Mouse (Mus musculus) retina, embryonic 14.5 days (tissue): Measurements from ENCODE around the gene Bax.

Experiments
- DNase-seq: peaks from one replicate; pipeline ENCODE4 v3.0.0-alpha.2; 2015; ENCODE audit warnings: low spot score

The Bax gene

DNA sequence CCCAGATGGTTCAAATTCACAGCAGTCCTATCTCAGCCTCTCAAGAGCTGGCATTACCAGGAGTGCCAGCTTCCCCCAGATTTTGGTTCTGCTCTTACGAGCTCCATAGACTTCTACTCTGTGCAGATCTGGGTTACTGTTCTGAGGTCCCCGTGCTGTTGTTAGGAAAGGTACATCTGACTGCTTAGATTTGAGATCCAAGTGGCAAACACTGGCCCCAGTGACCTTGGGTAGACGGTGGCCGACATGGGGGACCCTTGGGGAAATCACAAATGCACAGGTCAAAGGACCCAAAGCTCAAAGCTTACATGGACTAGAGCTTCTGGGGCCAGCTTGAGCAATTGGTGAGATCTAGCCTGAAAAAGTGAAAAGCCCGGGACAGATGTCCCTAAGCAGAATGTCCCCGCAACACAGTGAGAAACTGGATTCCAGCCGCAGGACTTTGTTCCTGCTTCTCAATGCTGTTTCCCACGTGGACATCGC, 9.9 kb downstream of the Bax start:
- peak; percentile 19 for DNase-seq

DNA sequence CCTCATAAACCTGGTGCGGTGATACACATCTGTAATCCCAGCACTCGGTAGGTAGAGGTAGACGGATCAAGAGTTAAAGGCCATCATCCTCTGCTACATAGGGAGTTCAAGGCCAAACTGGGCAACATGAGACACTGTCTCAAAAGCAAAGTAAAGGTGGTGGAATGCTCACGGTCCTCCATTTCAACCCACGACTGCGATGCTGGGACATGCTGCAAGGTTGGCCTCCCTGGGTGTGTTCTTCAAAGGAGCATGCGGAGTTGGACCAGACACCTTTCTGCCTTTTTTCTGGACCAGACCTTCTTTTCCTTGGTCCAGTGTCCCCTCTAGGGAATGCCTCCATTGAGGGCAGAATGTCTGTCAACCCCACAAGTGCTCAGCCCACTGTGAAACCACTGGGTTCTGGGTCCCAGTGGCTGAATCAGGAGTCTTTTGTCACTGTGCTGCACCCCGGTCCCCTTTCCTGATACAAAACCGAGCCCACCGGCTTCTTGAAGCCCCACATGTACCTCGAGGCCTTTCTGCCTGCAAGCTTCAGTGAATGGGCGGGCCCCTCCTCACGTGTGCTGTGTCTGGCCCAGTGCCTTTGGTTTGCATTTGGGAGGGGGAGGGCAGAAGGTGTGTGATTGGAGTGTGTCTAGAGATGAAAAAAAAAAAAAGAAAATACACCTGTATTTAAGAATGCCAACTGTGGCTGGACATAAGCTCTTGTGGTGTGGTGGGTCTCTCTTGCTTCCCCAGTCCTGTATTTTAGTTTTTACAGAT, 10.6 kb downstream of the Bax start:
- DNase-seq, result no peak

DNA sequence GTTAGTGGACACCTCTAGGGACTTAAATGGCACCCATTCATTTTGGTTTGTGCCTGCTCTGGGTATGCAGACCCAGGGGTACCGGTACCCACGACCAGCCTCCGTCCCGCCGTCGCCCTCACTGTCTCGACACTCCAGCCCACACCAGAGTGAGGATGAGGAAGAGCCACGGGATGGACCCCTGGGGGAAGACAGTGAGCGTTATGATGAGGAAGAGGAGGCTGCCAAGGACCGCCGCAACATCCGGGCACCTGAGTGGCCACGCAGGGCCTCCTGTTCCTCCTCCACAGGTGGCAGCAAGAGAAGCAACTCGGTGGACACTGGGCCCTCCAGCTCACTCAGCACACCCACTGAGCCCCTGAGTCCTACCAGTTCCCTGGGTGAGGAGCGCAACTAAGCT, 11.7 kb downstream of the Bax start:
- DNase-seq, result no peak

DNA sequence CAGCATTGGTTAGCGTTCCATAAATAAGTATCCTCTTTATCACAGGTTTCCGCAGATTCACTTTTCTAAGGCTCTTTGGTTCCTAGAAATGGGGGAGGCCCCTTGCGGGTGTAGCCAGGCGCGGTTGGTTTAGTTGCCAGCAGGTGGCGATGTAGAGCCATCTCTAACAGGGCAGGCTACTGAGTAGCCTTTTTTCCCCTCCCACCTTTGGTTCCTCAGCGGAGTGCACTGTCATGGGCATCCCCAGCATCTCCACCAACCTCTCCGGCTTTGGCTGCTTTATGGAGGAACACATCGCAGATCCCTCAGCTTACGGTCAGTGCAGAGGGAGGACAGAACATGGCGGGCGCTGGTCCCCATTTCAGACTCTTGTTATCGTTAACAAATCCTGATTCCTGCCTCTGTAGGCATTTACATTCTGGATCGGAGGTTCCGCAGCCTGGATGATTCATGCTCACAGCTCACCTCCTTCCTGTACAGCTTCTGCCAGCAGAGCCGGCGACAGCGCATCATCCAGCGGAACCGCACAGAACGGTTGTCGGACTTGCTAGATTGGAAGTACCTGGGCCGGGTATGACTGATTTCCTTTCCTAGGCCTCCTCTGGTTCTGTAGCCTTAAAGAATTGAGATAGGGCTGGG, 15.2 kb downstream of the Bax start:
- peak; percentile 93 for DNase-seq

DNA sequence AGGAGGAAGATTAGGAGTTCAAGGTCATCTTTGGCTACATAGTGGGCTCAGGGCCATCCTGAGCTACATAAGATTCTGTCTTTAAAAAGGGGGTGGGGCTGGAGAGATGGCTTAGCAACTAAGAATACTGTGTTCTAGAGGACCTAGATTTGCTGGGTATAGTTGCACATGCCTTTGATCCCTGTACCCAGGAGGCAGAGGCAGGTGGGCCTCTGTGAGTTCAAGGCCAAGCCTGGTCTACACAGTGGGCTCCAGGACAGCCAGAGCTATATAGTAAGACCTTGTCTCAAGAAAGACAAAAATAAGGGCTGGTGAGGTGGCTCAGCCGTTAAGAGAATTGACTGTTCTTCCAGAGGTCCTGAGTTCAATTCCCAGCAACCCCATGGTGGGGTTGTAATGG, 16.7 kb downstream of the Bax start:
- DNase-seq, result no peak

DNA sequence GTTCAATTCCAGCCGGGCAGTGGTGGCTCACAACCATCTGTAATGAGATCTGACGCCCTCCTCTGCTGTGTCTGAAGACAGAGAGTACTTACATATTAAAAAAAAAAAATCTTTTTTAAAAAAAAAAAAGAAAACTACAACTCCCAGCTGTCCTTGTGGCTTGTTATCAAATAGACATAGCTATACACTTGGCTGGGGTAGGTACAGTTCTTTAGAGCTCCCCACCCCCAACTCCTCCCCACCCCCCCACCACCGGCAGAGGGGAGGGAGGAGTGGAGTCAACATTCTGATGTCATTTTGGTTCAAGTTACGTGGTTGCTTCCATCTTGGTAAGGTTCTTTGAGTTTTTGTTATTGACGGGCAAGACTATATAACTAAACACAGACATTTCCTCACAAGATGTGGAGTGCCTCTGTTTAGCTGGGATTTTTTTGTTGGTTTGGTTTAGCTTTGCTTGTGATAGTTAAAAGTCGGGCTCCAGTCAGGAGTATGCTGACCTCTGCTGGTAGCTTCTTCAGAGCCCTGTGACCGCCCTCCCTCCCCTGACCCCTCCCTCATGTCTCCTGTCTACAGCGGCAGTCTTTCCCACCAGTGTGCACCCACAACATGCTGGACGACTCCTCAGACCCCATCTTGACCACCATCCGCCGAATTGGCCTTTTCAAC, 19.2 kb downstream of the Bax start:
- DNase-seq, result peak; percentile 60

DNA sequence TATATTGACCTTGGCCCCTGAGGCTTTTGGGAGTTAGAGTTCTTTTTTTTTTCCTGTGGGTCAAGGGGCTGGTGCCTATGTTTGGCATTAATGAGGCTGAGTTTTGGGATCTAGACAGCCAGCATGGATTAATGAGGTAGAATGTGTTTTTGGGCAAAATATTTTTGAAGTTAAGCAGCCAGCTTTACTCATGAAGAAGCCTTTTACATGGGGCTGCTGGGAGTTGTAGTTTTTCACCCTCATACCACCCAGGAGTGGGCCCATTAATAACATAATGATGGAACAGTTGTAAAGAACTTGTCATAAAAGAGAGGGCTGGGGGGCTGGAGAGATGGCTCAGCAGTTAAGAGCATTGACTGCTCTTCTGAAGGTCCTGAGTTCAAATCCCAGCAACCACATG, 20.1 kb downstream of the Bax start:
- DNase-seq, result no peak

DNA sequence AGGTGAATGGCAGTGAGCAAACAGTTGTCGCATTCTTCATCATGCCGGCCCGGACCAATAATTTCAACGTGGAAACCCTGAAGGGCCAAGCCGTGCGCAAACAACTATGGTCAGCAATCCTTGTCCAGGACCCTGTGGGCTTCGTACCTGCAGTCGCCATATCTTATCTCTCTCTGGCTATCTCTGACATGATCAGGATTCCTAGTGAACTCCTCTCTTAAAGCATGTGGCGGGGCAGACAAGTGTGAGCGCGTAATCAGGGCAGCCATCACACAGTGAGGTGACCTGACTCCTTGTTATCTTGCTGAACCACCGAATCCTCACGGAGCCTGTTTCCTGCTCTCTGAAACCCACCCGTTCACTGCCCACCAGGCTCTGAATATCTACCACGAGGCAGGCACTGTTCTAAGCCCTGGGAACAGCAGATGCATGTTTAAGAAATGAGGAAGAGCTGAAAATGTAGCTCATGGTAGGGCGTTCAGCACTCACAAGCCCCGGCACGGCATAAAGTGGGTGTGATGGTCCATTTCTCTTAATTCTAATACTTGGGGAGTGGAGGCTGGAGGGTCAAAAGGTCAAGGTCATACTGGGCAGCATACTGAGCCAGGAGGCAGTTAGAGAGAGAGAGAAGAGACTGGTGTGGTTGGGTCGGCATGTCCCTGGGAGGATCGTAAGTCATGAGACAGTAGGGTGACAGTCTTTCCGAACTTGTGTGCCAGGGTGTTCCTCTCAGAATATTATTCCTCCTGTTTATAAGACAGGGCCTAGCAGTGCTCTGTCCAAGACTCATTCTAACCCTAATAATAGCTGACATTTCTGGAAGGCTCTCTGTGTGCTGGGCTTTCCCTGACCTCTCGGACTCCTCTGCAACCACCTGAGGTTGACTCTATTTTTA, 22.9 kb downstream of the Bax start:
- DNase-seq, result no peak

DNA sequence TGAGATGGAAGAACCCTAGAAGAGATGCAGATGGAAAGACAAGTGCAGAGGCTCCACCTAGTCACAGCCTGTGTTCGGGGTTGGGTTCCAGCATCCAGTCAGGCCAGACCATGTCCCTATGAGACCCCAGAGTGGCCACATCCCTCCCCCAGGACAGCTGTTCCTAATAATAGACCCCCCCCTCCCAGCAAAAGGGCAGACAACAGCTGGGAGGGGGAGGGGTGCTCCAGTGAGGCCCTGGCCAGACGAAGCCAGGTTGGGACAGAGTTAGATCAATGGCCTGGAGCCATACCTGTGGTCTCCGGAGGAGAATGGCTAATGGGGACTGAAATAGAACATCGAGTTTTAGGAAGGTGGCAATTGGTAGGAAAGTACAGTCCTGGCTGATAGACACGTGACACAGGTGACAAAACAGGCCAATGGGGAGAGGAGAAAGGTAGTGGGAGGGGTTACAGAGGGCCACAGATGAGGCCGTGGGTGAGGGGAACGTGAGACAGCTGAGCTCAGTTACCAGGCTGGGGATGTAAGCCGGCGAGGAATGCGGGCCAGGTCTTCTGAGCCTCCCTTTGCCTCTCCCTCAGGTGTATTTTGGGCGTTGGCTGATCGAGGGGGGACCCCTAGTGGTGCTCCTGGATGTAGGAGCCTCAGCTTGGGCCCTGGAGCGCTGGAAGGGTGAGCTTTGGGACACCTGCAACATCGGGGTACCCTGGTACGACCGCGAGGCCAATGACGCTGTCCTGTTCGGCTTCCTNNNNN, 29.0 kb downstream of the Bax start, which contains the start of gene Ruvbl2:
Gene Ruvbl2 (minus strand): TSS at position 576 of the 756 bp plus-strand sequence.
- DNase-seq, result no peak

DNA sequence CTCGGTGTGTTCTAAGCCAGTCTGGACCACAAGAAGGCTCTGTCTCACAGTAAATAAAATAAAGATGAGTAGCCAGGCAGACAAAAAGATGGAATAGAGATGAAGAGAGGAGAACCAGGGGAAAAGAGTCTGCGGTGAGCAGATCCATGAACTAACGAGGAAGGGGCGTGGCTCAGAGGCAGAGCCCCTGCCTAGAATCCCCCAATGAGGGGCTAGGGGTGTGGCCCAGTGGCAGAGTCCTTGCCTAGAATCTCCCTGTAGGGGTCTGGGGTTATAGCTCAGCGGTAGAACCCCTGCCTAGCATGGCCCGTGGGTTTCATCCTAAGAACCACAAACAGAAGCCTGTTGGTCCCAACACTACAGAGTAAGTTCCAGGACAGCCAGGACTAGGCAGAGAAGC, 29.7 kb downstream of the Bax start:
- no peak for DNase-seq

DNA sequence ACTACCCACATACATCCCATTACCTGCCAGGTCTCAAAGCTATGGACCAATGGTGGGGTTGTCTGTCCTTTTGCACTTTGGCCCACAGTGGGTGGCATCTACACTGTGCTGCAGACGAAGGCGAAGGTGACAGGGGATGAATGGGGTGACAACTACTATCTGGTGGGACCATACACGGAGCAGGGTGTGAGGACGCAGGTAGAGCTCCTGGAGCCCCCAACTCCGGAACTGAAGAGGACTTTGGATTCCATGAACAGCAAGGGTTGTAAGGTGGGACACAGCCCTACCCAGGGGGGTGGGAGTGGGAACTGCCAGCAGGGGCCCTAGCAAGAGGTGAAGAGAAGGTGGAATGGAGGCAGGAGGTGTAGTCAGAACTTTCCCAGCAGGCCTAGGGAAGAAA, 30.3 kb downstream of the Bax start:
- DNase-seq, result no peak

DNA sequence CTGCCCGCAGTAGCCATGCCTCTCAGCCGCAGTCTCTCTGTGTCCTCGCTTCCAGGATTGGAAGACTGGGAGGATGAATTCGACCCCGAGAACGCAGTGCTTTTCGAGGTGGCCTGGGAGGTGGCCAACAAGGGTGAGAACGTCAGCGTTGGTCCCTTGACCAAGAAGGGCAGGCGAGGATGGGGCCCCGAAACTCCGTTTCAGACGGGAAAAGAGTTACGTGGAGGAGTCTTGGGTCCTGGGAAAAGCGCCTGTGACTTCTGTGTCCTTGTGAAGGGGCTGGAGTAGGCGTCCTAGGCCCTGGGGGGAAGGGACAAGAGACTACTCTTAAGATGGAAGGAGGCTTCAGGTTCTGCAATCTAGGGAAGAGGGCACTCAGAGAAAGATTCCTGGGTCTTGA, 31.7 kb downstream of the Bax start:
- no peak for DNase-seq

DNA sequence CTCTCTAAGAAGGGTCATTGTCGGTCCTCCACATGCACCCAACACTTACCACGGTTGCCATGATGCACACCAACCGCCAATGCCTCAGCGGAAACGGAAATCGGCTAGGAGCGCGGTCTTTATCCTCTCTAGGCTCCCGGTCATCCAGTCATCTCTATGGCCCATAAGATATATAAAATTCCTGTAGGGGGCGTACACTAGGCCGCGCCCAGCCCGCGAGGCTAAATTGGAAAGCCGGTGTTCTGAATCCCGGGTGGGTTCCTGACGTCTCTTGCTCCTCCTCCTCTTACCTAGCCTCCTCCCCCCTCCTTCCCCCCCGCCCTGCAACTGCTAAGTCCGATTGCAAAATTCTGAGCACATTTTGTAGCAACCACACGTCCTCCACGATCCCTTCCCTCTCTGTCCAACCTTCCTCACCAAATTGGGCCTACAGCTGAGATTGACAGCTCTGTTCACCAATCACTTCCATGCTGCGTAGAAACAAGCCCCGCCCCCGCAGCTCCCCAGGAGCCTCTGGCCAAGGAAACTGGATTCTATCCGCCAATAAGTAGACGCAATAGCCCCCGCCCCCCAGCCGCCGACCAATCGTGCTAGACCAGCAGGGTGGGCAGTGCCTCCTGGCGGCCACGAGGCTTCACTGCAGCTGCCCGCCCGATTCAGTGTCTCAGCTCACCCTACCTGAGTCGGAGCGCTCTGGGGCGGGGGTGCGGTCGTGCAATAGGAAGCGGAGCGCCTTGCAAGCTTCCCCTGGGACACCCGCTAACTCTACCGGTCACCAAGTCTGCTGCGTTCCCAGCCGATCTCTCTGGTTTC, 32.3 kb downstream of the Bax start, which contains the start of gene Gys1:
Gene Gys1 (plus strand): TSS at position 642 of the 813 bp plus-strand sequence.
- DNase-seq, result peak; percentile 100

DNA sequence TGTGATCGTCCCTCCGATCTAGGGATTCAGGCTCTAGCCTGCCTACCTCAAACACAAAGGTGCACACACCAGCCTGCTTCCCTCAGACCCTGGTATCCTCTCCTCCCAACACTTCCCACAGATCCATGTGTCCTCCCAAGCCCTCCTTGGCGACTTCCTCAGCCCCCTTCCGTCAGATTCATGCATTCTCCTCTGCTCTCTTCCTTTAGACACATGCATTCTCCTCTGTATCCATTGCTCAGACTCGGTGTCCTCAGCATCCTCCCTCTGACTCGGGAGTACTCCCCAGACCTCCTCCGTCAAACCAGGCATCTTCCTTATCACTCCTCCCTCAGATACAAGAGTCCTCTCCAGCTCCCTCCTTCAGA, 32.9 kb downstream of the Bax start:
- no peak for DNase-seq

DNA sequence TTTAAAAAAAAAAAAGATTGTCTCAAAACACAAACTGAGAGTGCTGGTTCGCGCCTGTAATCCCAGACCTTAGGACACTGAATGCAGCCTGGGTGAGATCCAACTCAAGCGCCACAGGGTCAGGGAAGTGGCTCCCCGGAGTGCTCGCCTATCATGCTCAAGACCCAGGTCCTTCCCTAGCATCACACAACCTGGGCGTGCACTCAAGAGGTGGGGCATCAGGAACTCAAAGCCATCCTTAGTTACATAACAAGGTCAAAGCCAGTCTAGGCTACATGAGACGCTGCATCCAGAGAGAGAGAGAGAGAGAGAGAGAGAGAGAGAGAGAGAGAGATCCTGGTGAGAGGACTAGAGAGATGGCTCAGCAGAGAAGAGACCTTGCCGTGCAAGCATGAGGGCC, 40.1 kb downstream of the Bax start:
- DNase-seq, result no peak

DNA sequence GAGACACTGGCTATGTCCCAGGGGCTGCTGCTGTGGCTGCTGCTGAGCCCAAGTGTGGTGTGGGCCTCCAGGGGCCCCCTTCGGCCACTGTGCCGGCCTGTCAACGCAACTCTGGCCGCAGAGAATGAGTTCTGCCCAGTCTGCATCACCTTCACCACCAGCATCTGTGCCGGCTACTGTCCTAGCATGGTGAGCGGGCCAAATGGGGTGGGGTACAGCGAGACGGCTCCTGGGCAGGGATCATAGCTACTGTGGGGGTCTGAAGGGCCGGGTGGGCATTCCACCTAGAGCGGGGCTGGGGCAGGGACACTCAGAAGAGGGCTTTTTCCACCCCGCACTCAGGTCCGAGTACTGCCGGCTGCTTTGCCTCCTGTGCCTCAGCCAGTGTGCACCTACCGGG, 45.5 kb downstream of the Bax start:
- no peak for DNase-seq

DNA sequence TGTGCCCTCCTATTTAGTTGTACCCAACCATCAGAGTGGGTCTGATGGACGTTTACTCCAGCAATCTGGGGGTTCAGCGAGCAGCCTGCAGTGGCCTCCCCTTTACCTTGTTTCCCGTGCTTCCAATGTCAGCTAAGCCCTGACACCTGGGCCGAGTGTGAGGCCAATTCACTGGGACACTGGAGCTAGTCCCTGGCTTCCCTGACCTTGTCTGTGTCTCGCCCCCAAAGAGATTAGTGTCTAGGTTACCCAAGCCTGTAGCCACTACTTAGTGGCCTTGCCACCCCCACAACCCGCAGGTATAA, 46.1 kb downstream of the Bax start, which contains the start of gene Lhb:
Gene Lhb (plus strand): TSS at position 206 of the 305 bp plus-strand sequence.
- DNase-seq, result no peak

DNA sequence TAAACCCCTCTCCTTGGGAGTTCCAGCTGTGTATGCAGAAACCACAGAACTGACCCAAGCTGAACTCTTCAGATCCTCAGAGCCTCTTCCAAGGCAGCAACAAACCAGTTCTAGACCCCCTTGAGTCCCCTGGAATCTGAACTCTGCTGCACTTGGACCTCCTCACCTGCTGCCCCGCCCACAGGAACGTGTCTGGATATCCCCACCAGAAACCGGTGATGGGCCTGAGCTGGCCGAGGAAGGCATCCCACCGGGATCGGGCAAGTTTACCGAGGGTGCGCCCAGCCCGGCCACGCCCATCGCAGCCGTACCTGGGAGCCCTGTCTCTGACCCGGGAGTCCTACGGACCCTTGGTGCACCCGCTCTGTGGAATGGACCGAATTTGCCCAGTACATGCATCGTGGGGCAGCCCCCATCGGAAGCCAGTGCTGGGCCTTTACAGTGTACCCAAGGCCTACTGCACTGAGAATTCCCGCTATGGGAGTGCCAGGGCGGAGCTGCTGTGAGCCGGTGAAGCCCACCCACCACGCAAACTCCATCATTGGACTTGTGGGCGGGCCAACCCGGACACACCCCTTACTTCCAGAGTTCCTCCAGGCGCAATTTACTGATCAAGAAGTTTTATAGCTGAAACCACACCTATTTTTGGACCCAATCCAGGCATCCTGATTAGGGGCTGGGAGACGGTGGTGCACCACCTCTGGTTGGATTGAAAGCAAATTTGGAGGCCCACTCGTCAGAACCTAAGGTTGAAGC, 46.7 kb downstream of the Bax start:
- DNase-seq, result no peak

DNA sequence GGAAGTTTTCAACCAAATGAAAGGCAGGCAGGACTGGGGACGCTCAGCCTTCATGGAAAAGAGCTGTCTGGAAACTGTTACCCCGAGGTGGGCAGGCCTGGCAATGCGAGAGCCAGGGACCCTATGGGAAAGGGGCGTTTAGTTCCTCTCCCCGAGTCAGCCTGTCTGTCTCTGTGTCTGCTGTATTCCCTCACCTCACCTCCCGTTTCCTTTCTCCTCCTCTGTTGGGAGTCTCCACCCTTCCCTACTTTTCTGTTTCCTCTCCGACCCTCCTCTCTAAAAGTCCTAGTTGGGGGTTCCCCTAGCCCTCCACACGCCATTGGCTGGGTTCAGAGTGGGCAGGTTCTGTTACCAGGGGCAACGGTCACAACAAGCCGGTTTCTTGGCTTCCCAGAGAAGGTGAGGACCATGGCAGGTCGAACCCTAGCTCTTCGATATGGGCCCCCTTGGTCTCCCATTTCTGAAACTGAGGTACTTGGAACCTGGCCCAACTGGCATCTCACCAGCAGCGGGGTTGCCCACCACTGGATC, 48.7 kb downstream of the Bax start:
- no peak for DNase-seq

DNA sequence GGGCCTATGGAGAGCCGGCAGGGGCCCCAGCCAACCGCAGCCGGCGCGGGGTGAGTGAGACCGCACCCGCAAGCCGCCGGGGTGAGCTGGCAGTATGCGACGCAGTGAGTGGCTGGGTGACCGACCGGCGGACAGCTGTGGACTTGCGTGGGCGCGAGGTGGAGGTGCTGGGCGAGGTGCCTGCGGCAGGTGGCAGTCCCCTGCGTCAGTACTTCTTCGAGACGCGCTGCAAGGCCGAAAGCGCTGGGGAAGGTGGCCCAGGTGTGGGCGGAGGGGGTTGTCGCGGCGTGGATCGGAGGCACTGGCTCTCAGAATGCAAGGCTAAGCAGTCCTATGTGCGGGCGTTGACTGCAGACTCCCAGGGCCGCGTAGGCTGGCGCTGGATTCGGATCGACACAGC, 51.1 kb downstream of the Bax start:
- no peak for DNase-seq
